Mouse (Mus musculus) ES-E14 (cell line): ENCODE data around the gene Arl8b.

Experiments used
- CHD2 ChIP-seq: IDR thresholded peaks from 2 replicates; pipeline ENCODE4 v1.6.1; 2014; ENCODE audit warnings: mild to moderate bottlenecking, low read depth, low read length, inconsistent platforms
- HCFC1 ChIP-seq: IDR thresholded peaks from 2 replicates; pipeline ENCODE4 v1.6.1; 2012; ENCODE audit warnings: low read length, inconsistent platforms, borderline replicate concordance; ENCODE audit not compliant: insufficient read depth
- MAFK ChIP-seq: IDR thresholded peaks from 2 replicates; pipeline ENCODE4 v1.6.1; 2014; ENCODE audit warnings: mild to moderate bottlenecking, low read depth, low read length, inconsistent platforms; ENCODE audit not compliant: insufficient read depth
- ZC3H11A ChIP-seq: IDR thresholded peaks from 2 replicates; pipeline ENCODE4 v1.6.1; 2012; ENCODE audit warnings: low read depth, mild to moderate bottlenecking, inconsistent platforms, low read length, borderline replicate concordance
- ZNF384 ChIP-seq: IDR thresholded peaks from 2 replicates; pipeline ENCODE4 v1.6.1; 2012; ENCODE audit warnings: low read depth, low read length, inconsistent platforms

GRCm38 (mm10) chr6:108805871-108806270 lies 23.0 kb downstream of the Arl8b start:
- TF ChIP-seq ZNF384 (no peak), ZC3H11A (no peak), HCFC1 (no peak), MAFK (no peak), CHD2 (no peak)
